Mouse (Mus musculus): Measurements from ENCODE around the gene Nfyc. TPM values are rescaled to one million over a fixed set of nuclear protein-coding genes. Genes with fewer than 3 reads are reported as not detected.

Gene Nfyc
- 101 TPM for total RNA-seq (2023)

GRCm38 (mm10) chr4:120831472-120831871, at the start of gene Nfyc:
Nfyc (minus strand) TSS chr4:120831572.

GRCm38 (mm10) chr4:120854588-120855319, 23.4 kb upstream of the Nfyc start, which contains the start of gene Rims3:
Rims3 (plus strand) TSS chr4:120854816.

GRCm38 (mm10) chr4:120747941-120748866, 83.2 kb downstream of the Nfyc start, which contains the start of gene Kcnq4:
Kcnq4 (minus strand) TSS chr4:120748612.

Other genes starting within 250 kb of the Nfyc start
- gene Gm8439, start 242.8 kb downstream of the Nfyc start, total RNA-seq (2023), result not detected
- 0.47 TPM for gene Cited4, start 165.0 kb downstream of the Nfyc start, total RNA-seq (2023)
- not detected for gene Kcnq4, start 83.0 kb downstream of the Nfyc start, total RNA-seq (2023)
- gene Rims3, start 23.2 kb upstream of the Nfyc start, total RNA-seq (2023), result 2.8 TPM
- 7.9 TPM for gene Exo5, start 93.4 kb upstream of the Nfyc start, total RNA-seq (2023)
- gene Zfp69, start 120.1 kb upstream of the Nfyc start, total RNA-seq (2023), result 9.2 TPM
- 146 TPM for gene Smap2, start 185.7 kb upstream of the Nfyc start, total RNA-seq (2023)
- gene Col9a2, start 207.8 kb upstream of the Nfyc start, total RNA-seq (2023), result not detected

Measured in CD4-positive naive resting alpha-beta T cell, adult 76 days (primary cell).